Mouse (Mus musculus): ENCODE results near the gene Wfs1.

The Wfs1 gene

GRCm38 (mm10) chr5:36928701-36929100 is 60.3 kb downstream of the Wfs1 start:
- no peak for DNase-seq (ENCODE audit: low spot score)

DNA sequence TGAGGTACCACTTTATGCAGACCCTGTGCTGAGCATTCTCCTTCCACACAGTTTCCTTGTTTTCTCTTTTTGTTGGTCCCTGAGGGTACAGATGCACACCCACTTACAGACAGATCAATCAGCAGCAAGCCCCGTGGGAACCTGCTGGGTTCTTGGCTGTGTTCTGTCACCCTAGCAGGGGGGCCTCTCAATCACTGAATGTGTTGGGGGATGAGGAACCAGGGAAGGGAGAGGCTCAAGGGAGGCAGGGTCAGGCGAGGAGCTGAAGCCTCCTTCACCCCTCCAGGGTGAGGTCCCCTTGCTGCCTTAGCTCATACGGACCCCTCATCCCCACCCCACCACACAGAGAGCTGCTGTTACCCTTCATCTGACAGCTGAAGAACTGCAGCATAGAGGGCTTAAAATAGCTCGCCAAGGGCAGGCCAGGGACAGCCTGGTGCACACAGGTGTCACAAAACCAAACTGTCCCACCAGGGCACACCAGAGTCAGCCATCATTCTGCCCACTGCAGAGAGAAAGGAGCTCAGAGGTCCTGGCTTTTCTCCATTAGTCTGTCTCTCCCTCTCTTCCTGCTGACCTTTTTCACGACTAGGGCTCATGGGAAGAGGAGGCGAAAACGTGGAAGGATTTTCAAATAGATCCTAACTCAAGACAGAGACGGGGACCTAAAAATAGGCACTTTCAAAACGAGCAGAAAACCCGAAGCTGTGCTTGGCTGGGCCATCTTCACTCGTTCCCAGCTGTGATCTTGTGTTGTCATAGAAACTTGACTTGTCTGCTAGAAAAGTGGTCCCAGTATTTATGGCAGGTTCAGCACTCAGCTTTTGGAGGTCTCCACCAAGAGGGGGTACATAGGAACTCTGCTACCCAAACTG is 64.9 kb downstream of the Wfs1 start:
- DNase-seq (ENCODE audit: low spot score), result no peak

- no peak for DNase-seq (ENCODE audit: low spot score)
Observed at GRCm38 (mm10) chr5:36922811-36923210, 66.2 kb downstream of the Wfs1 start.

DNA sequence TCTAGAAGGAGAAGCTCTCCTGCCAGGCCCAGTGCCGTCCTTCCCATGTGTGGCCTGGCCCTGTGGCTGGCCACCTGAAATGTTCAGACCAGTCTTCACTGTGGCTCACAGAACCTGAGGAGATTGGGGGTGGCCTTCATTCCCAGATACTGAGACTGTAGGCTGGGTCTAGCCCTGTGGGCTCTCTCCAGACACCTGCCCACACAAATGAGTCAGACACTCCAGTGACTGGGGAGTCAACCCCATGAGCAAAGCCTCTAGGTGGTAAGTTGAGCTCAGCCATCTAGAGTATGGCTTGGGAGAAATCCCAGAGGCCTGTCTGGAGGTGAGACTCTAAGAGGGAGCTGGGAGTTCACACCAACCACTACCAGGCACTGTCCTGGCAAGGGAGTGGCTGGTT is 67.1 kb downstream of the Wfs1 start:
- no peak for DNase-seq (ENCODE audit: low spot score)

DNA sequence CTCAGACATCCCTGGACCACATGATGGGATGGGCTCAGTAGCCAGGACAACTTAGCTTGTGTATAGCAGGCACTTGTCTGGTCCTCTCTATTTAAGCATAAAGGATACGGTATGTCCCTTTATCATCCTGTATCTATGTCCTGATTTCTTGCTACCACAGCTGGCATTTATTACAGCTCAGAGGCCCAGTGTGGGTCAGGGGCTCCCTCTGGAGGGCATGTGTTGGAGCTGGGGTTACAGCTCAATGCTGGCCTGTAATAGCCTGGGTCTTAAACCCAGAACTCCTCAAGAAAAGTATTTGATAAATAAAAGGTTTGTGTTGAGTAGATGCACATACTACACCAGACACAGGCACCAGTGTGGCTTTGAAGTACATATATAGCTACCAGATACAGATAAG is 68.9 kb downstream of the Wfs1 start:
- no peak for DNase-seq (ENCODE audit: low spot score)

DNA sequence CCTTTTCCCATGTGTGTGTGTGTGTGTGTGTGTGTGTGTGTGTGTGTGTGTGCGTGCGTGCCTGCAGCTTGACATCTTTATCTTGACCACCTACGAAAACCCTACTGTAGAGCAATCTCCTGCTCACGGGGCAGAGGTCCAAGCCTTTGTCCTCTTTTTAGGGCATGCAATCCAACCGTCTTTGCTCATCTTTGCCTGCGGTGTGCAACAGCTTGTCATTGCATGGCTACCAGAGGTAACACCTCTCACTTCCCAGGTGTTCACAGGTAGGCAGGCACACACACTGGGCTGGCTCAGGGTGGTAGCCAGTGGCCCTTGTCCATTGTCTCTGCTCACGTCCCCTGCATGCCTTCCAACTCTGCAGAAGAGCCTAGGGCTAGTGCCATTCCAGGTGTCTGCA is 71.0 kb downstream of the Wfs1 start:
- no peak for DNase-seq (ENCODE audit: low spot score)

GRCm38 (mm10) chr5:36917245-36917644 is 71.8 kb downstream of the Wfs1 start:
- no peak for DNase-seq (ENCODE audit: low spot score)

- no peak for DNase-seq (ENCODE audit: low spot score)
Observed at GRCm38 (mm10) chr5:36916581-36916980, 72.4 kb downstream of the Wfs1 start.
